Mouse (Mus musculus) neural tube, embryonic 10.5 days (tissue): ENCODE results near the gene Rhox7b.
"Not testable (repeated sequence)": the region's sequence is repeated elsewhere in the genome, so short reads cannot be mapped to it uniquely, and the experiment has no call there.

Source experiments
- DNase-seq: peaks from one replicate; pipeline ENCODE4 v3.0.0-alpha.2; 2017; ENCODE audit warnings: low spot score; ENCODE audit errors: extremely low spot score

The Rhox7b gene

DNA sequence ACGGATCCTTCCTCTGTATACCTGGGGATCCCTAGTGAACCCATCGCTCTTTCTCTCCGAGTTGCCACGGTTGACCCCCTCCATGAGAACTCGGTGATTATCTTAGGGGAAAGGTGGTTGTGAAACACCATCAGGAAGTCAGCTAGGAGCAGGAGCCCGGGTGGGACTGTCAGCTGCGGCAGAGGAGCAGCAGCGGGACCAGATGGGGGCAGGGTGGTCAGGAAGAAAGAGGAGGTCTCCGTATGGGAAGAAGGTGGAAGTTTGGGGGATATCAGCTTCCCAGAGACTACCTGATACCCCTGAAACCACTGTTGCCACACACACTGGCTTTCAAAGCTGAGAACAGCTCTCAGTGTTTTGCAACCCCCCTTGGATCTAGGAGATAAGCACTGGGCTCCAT is at the start of gene Rhox7b:
Rhox7b (minus strand) TSS at position 101 of the 400 bp plus-strand sequence.
- not testable (repeated sequence) for DNase-seq

DNA sequence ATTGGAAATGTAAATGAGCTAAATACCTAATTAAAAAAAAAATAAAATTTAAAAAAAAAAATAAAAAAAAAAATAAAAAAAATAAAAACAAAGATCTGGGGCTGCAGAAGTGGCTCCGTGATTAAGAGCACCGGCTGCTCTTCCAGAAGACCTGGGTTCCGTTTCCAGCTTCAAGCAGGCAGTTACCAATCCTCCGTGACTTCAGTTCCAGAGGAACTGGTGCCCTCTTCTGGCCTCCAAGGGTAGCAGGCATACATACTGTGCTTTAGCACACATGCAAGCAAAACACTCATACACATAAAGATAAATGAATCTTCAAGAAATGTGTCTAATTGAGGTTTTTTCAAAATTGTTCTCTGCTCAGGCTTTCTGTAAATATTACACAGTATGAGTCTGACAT is 19.3 kb upstream of the Rhox7b start:
- DNase-seq = no peak

DNA sequence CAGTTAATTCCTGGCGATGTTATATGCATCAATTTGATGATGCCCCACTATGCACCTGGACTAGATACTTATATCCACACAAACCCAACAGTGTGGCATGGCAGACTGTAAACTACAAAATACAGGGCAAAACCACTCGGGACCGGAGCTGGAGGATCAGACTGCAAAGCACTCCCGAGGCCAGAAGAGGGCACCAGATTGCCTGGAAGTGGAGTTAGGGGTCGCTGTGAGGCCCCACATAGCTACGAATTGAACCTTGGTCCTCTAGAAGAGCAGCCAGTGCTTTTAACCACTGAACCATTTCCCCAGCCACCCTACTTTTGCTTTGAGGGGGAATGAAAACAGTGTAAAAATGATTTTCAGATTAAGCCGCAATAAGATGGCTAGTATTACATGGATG is 11.5 kb upstream of the Rhox7b start:
- no peak for DNase-seq

DNA sequence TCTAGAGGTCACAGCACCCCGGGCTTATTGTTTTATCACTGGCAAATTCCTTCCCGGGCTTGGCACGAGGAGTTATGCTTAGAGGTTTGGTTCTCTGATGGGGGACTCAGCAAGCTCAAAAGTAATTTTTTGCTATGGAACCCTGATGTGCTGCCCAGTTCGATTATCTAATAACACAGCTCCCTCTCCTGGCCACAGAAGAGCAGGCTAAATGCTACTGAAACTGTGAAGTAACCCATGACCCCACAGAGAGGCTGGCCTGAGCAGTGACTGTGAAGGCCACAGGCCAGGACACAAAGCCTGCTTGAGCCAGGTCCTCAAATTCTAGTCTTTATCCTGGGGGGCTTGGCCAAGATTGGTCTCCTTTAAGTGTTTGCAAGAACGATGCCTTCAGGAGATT is 6.7 kb upstream of the Rhox7b start:
- no peak for DNase-seq

DNA sequence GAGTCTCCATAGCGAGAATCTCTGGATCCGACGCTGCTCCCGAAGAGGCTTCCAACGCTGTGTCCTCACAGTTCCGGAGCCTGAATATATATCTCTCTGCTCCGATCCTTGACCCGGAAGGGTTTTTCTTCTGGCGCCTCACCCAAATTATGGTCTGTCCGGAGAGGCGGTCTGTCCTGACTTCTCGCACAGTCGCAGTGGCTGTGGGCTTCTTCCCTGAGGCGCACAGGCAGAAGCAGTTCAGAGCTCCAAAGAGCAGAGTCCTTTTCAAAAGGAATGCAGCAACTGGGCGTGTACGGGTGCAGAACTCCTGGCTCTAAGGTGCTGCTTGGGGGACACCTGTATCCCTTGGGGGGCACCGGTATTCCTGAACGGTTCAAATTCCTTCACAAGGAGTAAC is 4.6 kb upstream of the Rhox7b start, which contains the start of gene Rhox9:
Rhox9 (minus strand) TSS at position 101 of the 400 bp plus-strand sequence.
- not testable (repeated sequence) for DNase-seq

DNA sequence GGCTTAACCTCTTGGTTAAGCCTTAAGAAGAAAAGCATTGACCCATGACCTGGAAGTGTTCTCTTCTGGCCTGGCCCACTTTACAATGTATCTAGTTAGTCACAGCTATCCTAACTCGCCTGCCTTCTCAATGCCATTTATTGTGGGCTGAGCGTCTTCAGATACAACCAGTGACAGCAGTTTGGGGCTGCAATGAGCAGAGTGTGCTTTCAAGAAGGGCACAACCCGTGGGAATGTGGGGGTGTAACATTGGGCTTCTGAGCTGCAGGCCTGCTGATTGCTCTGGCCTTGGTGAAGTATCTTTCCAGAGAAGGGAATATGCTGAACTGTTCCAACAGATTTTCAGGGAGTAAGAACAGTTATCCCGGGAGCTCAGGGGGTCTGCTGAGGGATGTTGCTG is 18.2 kb downstream of the Rhox7b start, which contains the start of gene Rhox8:
Rhox8 (minus strand) TSS at position 101 of the 400 bp plus-strand sequence.
- DNase-seq = no peak

DNA sequence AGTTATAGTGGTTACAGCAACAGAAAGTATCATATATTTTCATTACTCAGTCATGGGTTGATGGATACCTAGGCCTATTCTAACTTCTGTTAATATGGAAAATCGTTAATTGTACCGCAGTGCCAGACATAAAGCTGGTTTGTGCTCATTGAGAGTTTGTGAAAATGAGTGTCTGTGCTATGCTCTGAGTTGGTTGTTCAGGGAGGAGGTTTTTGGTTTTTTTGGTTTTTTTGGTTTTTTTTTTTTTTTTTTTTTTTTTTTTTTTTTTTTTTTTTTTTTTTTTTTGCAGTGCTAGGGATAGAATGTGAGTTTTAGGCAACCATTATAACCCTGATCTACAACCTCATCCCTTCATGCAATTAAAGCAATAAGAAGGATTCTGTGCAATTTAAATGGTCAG is 25.4 kb downstream of the Rhox7b start:
- no peak for DNase-seq
